Mouse (Mus musculus) ES-Bruce4 (cell line): ENCODE measurements at regions not wholly inside any gene's neighbourhood (a gene's known extent, or its start where the extent isn't known, plus 50 kb on each side); places are given as distances from the start of the nearest gene placed in this dataset.

Experiments
- H3K27ac ChIP-seq: 2 replicates; pipeline ENCODE4 v1.5.1; 2012; ENCODE audit warnings: low read length, inconsistent platforms; ENCODE audit not compliant: insufficient read depth
- H3K27me3 ChIP-seq: 2 replicates; pipeline ENCODE4 v1.6.1; 2012; ENCODE audit warnings: mild to moderate bottlenecking, low read length, inconsistent platforms; ENCODE audit not compliant: control insufficient read depth, poor library complexity, insufficient read depth, severe bottlenecking
- H3K36me3 ChIP-seq: 2 replicates; pipeline ENCODE4 v1.6.1; 2012; ENCODE audit warnings: inconsistent platforms, mild to moderate bottlenecking, low read length, moderate library complexity; ENCODE audit not compliant: control insufficient read depth, poor library complexity, insufficient read depth, severe bottlenecking
- H3K4me1 ChIP-seq: one replicate; pipeline ENCODE4 v1.8.1; 2011; ENCODE audit warnings: low read length; ENCODE audit not compliant: control insufficient read depth, insufficient read depth
- H3K4me3 ChIP-seq: 2 replicates; pipeline ENCODE4 v1.5.1; 2011; ENCODE audit warnings: low read depth, mild to moderate bottlenecking, low read length
- H3K9ac ChIP-seq: 2 replicates; pipeline ENCODE4 v1.6.1; 2012; ENCODE audit warnings: low read depth, mild to moderate bottlenecking, inconsistent platforms; ENCODE audit not compliant: poor library complexity, severe bottlenecking
- H3K9me3 ChIP-seq: replicated peaks from 2 replicates; pipeline ENCODE4 v1.6.1; 2012; ENCODE audit warnings: mild to moderate bottlenecking, low read length, inconsistent platforms; ENCODE audit not compliant: control insufficient read depth, poor library complexity, insufficient read depth, severe bottlenecking
- CTCF ChIP-seq: IDR thresholded peaks from one replicate; pipeline ENCODE4 v1.8.1; 2011; ENCODE audit warnings: low read depth, low read length
- EP300 ChIP-seq: IDR thresholded peaks from 2 replicates; pipeline ENCODE4 v1.6.1; 2011; ENCODE audit warnings: low read depth, low read length; ENCODE audit not compliant: insufficient read depth
- POLR2A ChIP-seq: IDR thresholded peaks from one replicate; pipeline ENCODE4 v1.8.1; 2011; ENCODE audit warnings: low read length; ENCODE audit not compliant: insufficient read depth

DNA sequence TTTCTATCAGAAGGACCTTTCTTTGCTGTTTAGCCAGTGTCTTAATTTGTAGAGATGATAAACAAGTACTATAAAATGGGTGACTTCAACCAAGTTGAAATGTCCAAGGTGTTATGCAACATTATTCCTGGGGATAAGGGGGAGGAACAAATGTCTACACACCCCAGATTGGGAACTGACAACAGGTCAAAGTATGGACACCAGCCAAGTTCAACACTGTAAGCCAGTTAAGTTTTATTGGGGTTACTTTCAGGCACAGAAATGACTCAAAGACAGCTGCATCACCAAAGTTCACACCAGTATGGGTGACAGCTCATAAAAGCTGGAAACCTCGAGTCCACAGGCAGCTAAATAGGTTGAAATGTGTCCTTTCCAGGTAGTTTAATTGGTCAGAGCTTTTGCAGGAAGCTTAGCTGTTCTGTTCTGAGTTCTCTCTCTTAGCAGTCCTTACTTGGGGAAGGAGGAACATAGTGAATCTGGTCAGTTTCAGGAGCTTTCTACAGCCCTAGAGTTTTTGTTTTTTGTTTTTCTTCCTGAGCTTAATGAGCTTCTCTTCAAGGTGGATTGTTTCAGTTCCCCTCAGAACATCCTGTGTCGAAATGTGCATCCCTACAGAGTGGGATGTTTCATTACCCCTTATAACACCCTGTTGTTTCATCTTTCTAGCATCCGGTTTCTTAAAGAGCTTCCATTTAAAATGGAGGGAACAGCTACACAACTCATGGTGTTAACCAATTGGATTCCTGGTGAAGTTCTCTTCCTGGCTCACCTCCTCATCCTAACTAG is 279.2 kb upstream of the Cdyl start:
- Histone ChIP-seq H3K9ac (no peak overlapping the region), H3K27me3 (no peaks in the 10 kb centered on the region), H3K4me1 (peaks cover 1% of the 10 kb centered on the region), H3K9me3 (no peaks in the 10 kb centered on the region), H3K36me3 (no peaks in the 10 kb centered on the region), H3K4me3 (no peak overlapping the region), H3K27ac (no peak overlapping the region)
- TF ChIP-seq POLR2A (no peak), CTCF (no peak), EP300 (no peak)

DNA sequence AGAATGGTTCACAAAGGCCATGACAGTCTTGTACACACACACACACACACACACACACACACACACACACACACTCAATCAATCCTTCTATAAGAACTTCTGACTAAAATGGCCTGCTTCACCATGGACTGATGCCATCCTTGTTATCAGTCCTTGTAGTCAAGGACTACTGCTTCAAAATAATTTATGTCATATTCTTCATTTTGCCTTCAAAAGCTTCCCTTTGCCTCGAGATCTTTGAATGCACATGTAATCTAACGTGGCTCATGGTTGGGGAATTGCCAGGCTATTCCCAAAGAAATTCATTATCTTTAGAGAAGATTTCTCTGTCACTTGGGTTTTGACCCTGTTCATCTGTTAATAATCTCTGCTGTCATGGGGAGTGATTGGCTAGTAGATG is 278.0 kb upstream of the Cdyl start:
- Histone ChIP-seq H3K9ac (no peak overlapping the region), H3K27me3 (no peaks in the 10 kb centered on the region), H3K9me3 (no peaks in the 10 kb centered on the region), H3K27ac (no peak overlapping the region), H3K4me3 (no peak overlapping the region), H3K36me3 (no peaks in the 10 kb centered on the region), H3K4me1 (peaks cover 1% of the 10 kb centered on the region)
- no peak for TF ChIP-seq CTCF
- no peak for TF ChIP-seq POLR2A
- TF ChIP-seq EP300, result no peak

DNA sequence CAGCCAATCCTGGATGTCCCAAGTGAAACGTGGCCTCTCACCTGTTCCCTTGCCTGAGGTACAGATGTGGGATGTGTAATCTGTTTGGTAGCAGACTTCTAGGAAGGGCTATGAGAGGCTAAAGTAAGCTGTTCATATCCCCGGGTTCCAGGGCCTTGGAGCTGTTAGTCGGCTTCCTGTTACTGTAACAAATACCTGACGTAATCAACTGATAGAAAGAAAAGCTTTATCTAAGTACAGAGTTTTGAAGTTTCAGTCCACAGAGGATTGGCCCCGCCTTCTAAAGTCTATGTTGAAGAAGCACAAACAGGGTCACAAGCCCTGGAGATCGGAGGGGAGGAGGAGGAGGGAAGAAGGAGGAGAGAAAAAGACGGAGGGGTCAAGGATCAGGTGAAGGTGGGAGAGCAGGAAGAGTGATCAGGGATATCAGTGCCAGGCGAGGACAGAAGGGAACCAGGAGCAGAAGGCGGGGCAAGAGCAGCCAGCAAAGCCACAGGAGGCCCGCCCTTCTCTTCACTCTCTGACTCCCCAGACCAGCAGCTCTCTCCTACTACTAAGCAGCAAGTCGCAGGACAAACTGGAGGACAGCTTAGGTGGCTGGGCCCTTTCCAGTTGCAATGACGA is 276.5 kb upstream of the Cdyl start:
- Histone ChIP-seq H3K9ac (no peak overlapping the region), H3K36me3 (no peaks in the 10 kb centered on the region), H3K27ac (no peak overlapping the region), H3K9me3 (no peaks in the 10 kb centered on the region), H3K27me3 (no peaks in the 10 kb centered on the region), H3K4me1 (peaks cover 1% of the 10 kb centered on the region), H3K4me3 (no peak overlapping the region)
- TF ChIP-seq EP300 (no peak), CTCF (no peak), POLR2A (no peak)

DNA sequence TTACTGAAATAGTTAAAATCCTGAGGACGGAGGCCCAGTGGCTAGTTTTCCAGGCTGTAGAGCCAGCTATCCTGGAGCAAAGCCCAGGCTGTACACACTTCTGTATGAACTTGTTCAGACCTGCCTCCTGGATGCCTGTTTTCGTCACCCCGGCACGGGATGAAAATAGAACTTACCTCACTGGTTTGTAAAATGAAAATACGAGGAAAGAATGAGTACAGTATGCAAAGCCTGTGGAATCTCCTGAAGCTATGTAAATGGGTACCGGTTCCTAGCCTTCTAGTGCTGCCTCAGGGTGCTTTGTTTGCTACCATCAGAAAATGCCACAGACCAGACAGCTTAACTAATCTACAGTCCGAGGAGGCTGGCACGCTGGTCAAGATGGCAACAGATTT is 276.0 kb upstream of the Cdyl start:
- Histone ChIP-seq H3K36me3 (no peaks in the 10 kb centered on the region), H3K9ac (no peak overlapping the region), H3K27me3 (no peaks in the 10 kb centered on the region), H3K4me1 (peaks cover 1% of the 10 kb centered on the region), H3K27ac (no peak overlapping the region), H3K4me3 (no peak overlapping the region), H3K9me3 (no peaks in the 10 kb centered on the region; the same call in 1 of the 2 replicates)
- no peak for TF ChIP-seq POLR2A
- no peak for TF ChIP-seq CTCF
- no peak for TF ChIP-seq EP300

DNA sequence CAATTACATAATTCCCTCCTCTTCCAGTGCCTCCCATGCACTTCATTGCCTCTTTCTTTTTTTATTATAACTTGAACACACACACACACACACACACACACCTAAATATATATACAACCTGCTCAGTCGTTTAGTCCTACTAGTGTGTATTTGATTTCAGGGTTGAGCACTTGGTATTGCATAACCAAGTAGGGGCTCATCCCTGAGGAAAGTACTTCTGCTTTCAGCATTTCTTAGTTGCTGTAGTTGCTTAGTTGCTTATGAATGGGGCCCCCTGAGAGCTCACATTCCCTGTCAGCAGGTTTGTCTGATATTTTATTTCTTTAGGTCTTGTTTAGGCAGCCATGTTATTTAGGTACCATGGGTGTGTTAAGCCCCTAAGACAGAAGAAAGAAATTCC is 271.3 kb upstream of the Cdyl start:
- peaks cover under 1% of the 10 kb centered on the region for H3K4me1 ChIP-seq
- H3K36me3 ChIP-seq, result no peaks in the 10 kb centered on the region
- H3K9ac ChIP-seq, result no peak overlapping the region
- H3K27me3 ChIP-seq, result no peaks in the 10 kb centered on the region
- TF ChIP-seq POLR2A (no peak), CTCF (no peak), EP300 (no peak)
- H3K9me3 ChIP-seq, result no peaks in the 10 kb centered on the region; the same call in 1 of the 2 replicates
- no peak overlapping the region for H3K27ac ChIP-seq
- no peak overlapping the region for H3K4me3 ChIP-seq
